15 mouse cellular contexts compared by ENCODE assay signal in the genomic region with DNA sequence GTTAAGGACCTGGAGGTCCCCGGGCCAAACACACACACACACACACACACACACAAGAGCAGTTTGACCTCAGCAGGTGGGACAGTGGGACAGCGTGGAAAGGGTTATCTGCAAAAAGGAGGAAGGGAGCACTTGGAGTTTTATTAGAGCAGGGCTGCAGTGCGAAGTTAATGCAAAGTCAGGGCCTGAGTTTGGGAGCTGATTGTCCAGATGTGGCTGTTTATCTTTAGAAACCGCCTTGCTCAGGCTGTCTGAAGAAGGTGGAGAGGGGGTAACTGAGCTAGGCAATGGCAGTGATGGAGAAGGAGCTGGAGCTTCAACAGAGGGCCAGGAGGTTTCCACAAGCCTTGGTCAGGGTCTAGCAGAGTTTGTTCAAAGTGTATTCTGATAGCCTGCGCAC.
"Had no signal": no experiment of that assay in that cellular context is flagged by ENCODE, and none has a peak within 500 bp of the region (broad histone marks: within the 10 kb centered on the region; RNA-seq: fewer than 3 reads in every experiment).

No protein-coding gene starts in this region.

- ATAC-seq: intestine, embryonic 15.5 days; lung, postnatal 0 days had no signal

- H3K27ac ChIP-seq: intestine, embryonic 15.5 days; limb, embryonic 13.5 days; neural tube, embryonic 12.5 days; stomach, postnatal 0 days had no signal

- H3K4me2 ChIP-seq: intestine, embryonic 15.5 days; limb, embryonic 13.5 days; neural tube, embryonic 12.5 days had no signal

- H3K27me3 ChIP-seq: intestine, embryonic 15.5 days; limb, embryonic 13.5 days; megakaryocyte, embryonic 14.5 days; neural tube, embryonic 12.5 days had no signal

- H3K4me3 ChIP-seq: intestine, embryonic 15.5 days; limb, embryonic 13.5 days; megakaryocyte, embryonic 14.5 days; myocyte; neural tube, embryonic 12.5 days had no signal

- H3K9ac ChIP-seq: intestine, embryonic 15.5 days; limb, embryonic 13.5 days; neural tube, embryonic 12.5 days had no signal

- DNase-seq: kidney, adult 18-20 months; kidney, postnatal 10 days; kidney, postnatal 4 days; left cerebral cortex, postnatal 4 days; lung, adult 2 months; lung, postnatal 4 days; midbrain, embryonic 14.5 days; thymus, postnatal 14 days had no signal

- H3K9me3 ChIP-seq: intestine, embryonic 15.5 days; limb, embryonic 13.5 days; megakaryocyte, embryonic 14.5 days; neural tube, embryonic 12.5 days had no signal
